Mouse (Mus musculus): ENCODE results near the gene Tmem198. TPM values are rescaled to one million over a fixed set of nuclear protein-coding genes. Genes with fewer than 3 reads are reported as not detected.

The Tmem198 gene
- total RNA-seq, 1 experiment from 2014 or later: 0.86 TPM

GRCm38 (mm10) chr1:75479635-75479989 is 280 bp downstream of the Tmem198 start:
- no peak for ATAC-seq (replicated peaks; ENCODE audit: insufficient number of reproducible peaks, low FRiP score, low TSS enrichment, poor library complexity, severe bottlenecking)

GRCm38 (mm10) chr1:75480036-75480435 is 704 bp downstream of the Tmem198 start:
- ATAC-seq (replicated peaks; ENCODE audit: insufficient number of reproducible peaks, low FRiP score, low TSS enrichment, poor library complexity, severe bottlenecking): no peak

DNA sequence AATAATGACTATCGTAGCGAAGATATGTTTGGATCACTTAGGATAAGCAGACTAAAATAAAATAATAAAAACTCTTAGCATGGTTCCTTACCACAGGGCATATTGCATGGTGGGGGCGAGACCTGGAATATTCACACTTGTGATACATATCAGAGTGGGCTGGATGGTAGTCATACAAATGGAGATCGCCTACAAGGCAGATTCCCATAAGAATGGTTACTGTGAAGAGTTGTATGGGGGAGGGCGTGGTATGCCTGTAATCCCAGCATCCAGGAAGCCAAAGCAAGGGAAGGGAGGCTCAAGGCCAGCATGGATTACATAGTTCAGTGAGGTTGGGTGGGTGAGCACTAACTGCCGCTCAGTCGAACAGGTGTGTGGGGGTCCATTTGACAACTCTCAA is 1.4 kb downstream of the Tmem198 start:
- no peak for ATAC-seq (replicated peaks; ENCODE audit: insufficient number of reproducible peaks, low FRiP score, low TSS enrichment, poor library complexity, severe bottlenecking)

GRCm38 (mm10) chr1:75486561-75486960 is 7.2 kb downstream of the Tmem198 start:
- ATAC-seq (replicated peaks; ENCODE audit: insufficient number of reproducible peaks, low FRiP score, low TSS enrichment, poor library complexity, severe bottlenecking): no peak

- no peak for ATAC-seq (replicated peaks; ENCODE audit: insufficient number of reproducible peaks, low FRiP score, low TSS enrichment, poor library complexity, severe bottlenecking)
Observed at GRCm38 (mm10) chr1:75487040-75487404, 7.7 kb downstream of the Tmem198 start.

GRCm38 (mm10) chr1:75487405-75488161 is 8.3 kb downstream of the Tmem198 start:
- no peak for ATAC-seq (replicated peaks; ENCODE audit: insufficient number of reproducible peaks, low FRiP score, low TSS enrichment, poor library complexity, severe bottlenecking)

DNA sequence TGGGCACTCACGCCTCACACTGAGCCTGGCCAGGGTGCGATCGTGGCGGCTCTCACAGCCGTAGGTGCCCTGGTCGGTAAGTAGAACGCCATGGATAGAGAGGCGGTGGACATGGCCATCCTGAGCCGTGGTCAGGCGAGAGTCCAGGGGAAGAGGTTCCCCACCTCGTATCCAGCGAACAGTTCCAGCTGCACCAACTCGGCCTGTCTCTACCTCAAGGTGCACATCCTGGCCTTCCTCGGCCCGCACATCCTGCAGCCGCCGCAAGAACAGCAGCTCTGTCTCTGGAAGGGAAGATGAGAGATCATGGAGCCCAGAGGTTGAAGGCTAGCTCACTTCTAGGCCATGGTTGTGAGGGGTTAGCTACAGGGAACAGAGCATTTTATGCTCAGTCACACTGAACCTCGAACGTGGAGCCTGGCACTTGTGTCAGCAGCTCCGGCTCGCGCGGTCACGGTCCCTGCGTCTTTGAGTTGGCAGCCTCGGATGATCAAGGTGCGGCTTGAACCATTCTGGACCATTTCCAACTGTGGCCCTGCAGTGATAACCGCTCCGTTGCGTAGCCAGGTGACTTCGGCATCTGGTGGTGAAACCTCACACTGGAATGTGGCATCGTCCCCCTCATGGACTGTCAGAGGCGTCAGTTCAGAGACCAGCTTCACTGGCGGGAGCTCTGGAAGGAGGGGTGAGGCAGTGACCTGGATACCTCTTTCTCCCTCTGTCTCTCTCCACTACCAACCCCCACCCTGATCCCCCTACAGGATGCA is 11.6 kb downstream of the Tmem198 start:
- no peak for ATAC-seq (replicated peaks; ENCODE audit: insufficient number of reproducible peaks, low FRiP score, low TSS enrichment, poor library complexity, severe bottlenecking)

GRCm38 (mm10) chr1:75492579-75493170 is 13.3 kb downstream of the Tmem198 start:
- ATAC-seq (replicated peaks; ENCODE audit: insufficient number of reproducible peaks, low FRiP score, low TSS enrichment, poor library complexity, severe bottlenecking): no peak

GRCm38 (mm10) chr1:75494878-75495548 is 15.7 kb downstream of the Tmem198 start:
- no peak for ATAC-seq (replicated peaks; ENCODE audit: insufficient number of reproducible peaks, low FRiP score, low TSS enrichment, poor library complexity, severe bottlenecking)

GRCm38 (mm10) chr1:75498897-75499296 is 19.6 kb downstream of the Tmem198 start:
- no peak for ATAC-seq (replicated peaks; ENCODE audit: insufficient number of reproducible peaks, low FRiP score, low TSS enrichment, poor library complexity, severe bottlenecking)

DNA sequence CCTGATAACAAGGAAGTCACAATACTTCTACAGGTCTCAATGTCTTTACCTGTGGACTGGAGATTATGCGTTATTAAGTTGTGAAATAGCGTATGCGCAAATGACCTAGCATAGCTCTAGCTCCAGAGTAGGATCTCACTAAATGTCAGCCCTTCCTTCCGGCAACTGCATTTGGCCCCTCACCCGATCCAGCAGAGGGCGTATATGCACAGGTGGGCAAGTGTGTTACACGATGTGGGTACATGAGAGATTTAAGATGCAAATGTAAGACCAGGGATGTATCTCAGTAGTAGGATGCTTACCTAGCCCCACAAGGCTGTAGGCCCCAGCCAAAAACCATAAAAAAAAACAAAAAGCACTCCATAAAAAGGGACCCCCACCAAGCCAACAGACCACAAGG is 20.1 kb downstream of the Tmem198 start:
- ATAC-seq (replicated peaks; ENCODE audit: insufficient number of reproducible peaks, low FRiP score, low TSS enrichment, poor library complexity, severe bottlenecking): no peak

DNA sequence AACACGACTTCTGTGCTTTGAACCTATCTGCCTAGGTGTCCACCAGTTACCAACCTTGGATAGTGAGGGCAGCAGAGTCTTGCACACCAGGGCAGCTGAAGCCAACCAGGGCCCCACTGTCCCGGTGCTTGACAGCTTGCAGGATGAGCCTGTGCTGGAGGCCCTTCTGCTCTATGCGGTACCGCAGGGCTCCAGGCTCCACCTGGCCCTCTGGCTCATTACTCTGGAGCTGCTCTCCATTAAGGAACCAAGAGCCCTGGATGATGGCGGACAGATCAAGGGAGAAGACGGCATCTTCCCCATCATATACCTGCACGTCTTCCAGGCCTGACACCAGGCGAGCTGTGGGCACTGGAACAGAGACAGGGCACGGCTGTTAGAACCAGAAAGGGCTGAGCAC is 22.6 kb downstream of the Tmem198 start:
- no peak for ATAC-seq (replicated peaks; ENCODE audit: insufficient number of reproducible peaks, low FRiP score, low TSS enrichment, poor library complexity, severe bottlenecking)

GRCm38 (mm10) chr1:75502945-75503650 is 23.8 kb downstream of the Tmem198 start:
- ATAC-seq (replicated peaks; ENCODE audit: insufficient number of reproducible peaks, low FRiP score, low TSS enrichment, poor library complexity, severe bottlenecking): no peak

DNA sequence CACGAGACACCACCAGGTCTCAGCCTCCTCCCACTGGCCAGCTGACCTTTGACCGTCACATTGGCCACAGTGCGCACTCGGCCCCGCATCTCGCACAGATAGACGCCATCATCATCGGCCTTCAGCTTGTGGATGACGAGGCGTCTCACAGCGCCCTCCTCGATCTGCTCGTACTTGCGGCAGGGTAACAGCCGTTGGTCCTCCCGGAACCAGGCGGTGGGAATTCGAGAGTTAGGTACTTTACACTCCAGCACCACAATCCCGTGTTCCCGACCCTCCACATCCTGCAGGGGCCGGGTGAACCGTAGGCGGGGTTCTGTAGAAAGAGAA is 24.3 kb downstream of the Tmem198 start:
- no peak for ATAC-seq (replicated peaks; ENCODE audit: insufficient number of reproducible peaks, low FRiP score, low TSS enrichment, poor library complexity, severe bottlenecking)

DNA sequence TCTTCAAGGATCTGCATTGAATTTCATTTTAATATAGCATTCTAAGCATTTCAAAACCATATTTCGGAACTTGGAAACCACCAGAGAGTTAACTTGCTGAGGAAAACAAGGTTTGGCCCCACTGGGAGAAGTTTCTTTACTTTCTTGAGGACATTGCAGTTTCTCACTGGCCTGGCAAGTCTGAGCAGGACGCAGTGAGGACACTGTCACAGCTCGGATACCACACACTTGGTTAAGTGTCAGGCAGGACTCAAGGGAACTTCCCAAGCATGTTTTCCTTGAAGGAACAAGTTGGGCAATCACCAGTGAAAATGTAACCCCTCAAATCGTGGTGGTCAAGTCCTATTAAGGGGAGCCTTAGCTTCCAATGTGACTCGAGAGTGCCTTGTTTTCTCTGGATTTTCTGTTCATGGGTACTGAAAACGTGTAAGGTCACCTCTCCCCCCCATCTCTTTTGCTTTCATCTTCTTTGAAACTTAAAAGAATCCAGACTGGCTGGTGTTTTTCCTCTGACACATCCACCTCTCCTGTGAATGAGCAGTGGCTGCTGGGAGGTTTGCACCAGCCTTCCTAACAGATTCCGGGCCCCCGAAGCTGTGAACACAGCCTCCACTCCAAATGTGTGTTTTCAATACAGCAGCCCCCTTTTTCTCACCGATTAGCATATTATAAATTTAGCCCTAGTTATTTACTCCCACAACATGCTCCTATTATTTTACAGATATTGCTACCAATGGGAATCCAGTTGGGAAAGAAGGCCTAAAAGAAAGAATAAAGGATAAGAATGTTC is 25.1 kb downstream of the Tmem198 start:
- ATAC-seq (replicated peaks; ENCODE audit: insufficient number of reproducible peaks, low FRiP score, low TSS enrichment, poor library complexity, severe bottlenecking): no peak

DNA sequence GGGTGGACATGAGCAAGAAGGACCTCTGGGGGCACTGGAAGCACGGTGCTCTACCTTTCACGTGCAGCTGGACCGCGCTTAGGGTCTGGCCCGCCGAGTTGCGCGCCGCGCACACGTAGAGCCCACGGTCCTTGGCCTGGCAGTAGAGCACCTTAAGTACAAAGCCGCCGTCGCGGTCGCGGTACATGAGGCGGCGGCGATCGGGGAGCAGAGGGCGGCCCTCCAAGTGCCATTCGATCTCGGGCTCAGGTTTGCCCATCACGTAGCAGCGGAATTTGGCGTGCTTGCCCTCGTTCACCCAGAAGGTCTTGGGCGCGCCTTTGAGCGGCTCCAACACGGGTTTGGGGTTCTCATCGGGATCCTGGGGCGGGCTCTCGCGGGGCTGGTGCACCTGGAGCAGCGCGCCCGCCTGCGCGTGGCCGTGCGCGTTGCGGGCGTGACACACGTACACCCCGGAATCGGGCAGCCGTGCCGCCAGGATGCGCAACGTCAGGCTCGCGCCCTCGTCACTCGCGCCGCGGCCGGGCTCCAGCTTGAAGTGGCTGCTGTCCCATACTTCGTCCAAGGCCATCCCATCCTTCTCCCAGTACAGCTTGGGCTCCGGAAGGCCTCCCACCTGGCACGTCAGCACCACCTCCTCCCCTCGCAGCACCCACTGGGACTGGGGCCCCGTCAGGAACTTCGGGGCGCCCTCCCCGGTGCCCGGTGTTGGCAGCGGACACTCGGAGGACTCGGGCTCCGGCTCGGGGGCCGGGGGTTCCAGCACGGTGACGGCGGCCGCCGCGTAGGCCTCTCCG is 26.0 kb downstream of the Tmem198 start:
- ATAC-seq (replicated peaks; ENCODE audit: insufficient number of reproducible peaks, low FRiP score, low TSS enrichment, poor library complexity, severe bottlenecking): no peak

- ATAC-seq (replicated peaks; ENCODE audit: insufficient number of reproducible peaks, low FRiP score, low TSS enrichment, poor library complexity, severe bottlenecking): no peak
Observed at GRCm38 (mm10) chr1:75505956-75506831, 26.9 kb downstream of the Tmem198 start, which contains the start of gene Obsl1. TSS of gene Obsl1 (minus strand) at chr1:75506452.

All from monocyte, adult 5-6 weeks (primary cell).